Mouse (Mus musculus) layer of hippocampus, adult 9-11 months (tissue): ENCODE measurements around the gene H2-M5.
A peak's percentile ranks its signal among the peaks of the same experiment; 100 is the strongest.
"Not testable (repeated sequence)": the region's sequence is repeated elsewhere in the genome, so short reads cannot be mapped to it uniquely, and the experiment has no call there.

Source experiments
- DNase-seq: peaks from one replicate; pipeline ENCODE4 v3.0.0; 2022

H2-M5 gene

DNA sequence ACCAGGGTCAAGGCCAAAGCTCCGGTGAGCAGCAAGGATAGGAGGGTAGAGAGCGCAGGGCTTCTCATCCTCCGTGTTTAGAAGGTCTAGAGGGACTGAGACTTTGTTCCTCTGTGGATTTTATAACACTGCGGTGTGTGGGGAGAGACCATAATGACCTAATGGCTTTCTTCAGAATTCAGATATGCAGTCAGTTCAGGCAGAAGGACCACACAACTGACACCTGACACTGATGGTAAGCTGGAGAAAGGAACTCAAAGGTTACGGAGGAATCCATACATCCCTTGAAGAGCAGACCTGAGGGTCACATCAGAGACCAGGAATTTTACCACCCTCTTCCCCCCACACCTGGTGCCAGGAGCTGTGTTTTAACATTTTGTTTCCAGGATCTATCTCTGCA, at the start of gene H2-M5:
Gene H2-M5, minus strand, starts transcription at position 101 of the 400 bp plus-strand sequence.
- no peak for DNase-seq

DNA sequence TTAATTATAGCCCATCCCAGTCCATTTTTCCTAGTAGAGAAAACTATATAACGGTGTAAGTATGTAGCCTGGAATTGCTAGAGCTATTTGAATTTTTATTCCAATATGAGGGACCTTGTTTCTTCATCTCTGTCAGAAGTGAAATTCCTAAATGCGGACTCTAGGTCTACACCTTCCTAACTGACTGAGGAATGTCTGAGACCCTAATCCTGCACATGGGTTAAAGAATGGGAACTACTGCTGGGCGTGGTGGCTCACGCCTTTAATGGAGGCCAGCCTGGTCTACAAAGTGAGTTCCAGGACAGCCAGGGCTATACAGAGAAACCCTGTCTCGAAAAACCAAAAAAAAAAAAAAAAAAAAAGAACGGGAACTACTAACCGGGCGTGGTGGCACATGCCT, 39.8 kb upstream of the H2-M5 start:
- no peak for DNase-seq

- DNase-seq = peak; percentile 95
Observed at GRCm38 (mm10) chr17:37028683-37029120, 39.4 kb upstream of the H2-M5 start.

- no peak for DNase-seq
Observed at GRCm38 (mm10) chr17:37028212-37028611, 38.9 kb upstream of the H2-M5 start.

DNA sequence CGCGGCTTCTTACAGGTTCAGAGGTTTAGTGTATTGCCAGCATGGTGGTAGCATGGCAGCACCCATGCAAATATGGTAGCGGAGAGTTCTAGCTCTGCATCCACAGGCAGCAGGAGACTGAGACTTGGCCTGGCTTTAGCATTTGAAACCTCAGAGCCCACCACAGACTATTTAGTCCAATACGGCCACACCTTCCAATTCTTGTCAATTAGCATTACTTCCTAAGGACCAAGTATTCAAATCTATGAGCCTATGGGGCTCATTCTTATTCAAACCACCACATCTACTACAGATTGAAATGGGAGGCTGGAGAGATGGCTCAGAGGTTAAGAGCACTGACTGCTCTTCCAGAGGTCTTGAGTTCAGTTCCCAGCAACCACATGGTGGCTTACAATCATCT, 38.1 kb upstream of the H2-M5 start:
- DNase-seq = no peak

- DNase-seq = no peak
Observed at GRCm38 (mm10) chr17:37026425-37026824, 37.1 kb upstream of the H2-M5 start.

- peak; percentile 87 for DNase-seq
Observed at GRCm38 (mm10) chr17:37022628-37023576, 33.6 kb upstream of the H2-M5 start, which contains the start of gene Mog. Gene Mog, minus strand, starts transcription at chr17:37023398.

DNA sequence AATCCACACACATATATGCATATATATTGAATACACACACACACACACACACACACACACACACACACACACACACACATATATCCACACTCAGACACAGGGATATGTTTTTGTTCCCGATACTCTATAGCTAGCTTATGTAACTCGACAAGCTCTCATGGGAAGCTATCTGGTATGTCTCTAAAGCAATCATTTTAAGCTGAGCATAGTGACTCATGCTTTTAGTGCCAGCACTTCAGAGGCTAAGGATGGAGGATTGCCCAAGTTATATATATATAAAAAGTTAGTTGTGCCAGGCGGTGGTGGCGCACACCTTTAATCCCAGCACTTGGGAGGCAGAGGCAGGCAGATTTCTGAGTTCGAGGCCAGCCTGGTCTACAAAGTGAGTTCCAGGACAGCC, 29.9 kb upstream of the H2-M5 start:
- DNase-seq = not testable (repeated sequence)

- DNase-seq = peak; percentile 51
Observed at GRCm38 (mm10) chr17:37018328-37018727, 29.0 kb upstream of the H2-M5 start.

DNA sequence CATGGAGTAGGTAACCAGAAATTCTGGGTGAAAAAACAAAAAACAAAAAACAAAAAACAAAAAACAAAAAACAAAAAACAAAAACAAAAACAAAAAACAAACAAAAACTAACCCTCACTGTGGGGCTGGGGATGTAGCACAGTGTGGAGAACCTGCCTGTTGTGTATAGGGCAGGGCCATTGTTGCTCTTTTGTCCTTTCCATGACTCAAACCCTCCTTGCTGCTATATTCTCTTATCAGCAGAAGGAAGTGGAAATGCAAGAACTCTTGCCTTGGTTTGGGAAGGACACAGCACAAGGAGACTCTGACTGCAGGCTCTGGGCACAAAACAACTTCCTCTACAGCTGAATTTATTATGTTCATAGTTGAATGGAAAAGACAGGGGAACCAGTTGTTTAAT, 27.0 kb upstream of the H2-M5 start:
- DNase-seq = no peak

GRCm38 (mm10) chr17:37012141-37012540, 22.8 kb upstream of the H2-M5 start:
- no peak for DNase-seq

GRCm38 (mm10) chr17:37011719-37012118, 22.4 kb upstream of the H2-M5 start:
- DNase-seq = no peak

DNA sequence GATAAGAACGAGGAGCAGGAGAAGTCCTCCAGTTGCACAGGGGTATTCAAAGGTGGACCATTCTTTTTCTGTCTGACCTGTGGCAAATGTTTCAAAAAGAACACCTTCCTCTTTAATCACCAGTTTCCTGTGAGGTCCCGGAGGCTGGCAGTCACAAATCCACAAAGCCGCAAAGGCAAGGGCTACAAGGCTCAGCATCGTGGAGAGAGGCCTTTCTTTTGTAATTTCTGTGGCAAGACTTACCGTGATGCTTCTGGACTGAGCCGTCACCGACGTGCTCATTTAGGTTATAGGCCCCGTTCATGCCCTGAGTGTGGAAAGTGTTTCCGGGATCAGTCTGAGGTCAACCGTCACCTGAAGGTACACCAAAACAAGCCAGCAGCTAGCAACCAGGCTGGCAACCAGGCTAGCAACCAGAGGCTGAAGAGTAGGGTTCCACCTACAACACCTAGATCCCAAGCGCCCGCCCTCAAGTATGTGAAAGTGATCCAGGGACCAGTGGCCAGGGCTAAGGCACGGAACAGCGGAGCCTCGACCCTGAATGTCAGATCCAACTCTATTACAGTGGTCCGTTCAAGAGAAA, 20.2 kb upstream of the H2-M5 start:
- no peak for DNase-seq

DNA sequence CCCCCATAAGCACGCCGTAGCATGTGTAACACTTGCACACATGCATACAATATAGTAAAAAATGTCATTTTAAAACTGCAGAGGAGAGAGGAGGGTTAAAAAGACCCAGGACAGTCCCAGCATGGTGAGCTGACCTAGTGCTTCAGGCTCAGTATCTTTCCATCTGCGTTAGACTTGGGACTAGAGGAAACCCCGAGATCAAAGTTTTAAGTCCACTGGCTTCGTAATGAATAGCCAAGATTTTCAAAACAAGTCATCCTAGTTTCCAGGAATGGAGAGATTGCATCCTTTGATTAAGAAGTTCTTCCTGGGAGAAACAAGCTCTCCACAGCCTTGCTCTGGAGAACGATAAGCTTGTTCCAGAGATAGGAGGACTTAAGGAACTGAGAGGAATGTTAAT, 18.8 kb upstream of the H2-M5 start:
- DNase-seq = no peak

DNA sequence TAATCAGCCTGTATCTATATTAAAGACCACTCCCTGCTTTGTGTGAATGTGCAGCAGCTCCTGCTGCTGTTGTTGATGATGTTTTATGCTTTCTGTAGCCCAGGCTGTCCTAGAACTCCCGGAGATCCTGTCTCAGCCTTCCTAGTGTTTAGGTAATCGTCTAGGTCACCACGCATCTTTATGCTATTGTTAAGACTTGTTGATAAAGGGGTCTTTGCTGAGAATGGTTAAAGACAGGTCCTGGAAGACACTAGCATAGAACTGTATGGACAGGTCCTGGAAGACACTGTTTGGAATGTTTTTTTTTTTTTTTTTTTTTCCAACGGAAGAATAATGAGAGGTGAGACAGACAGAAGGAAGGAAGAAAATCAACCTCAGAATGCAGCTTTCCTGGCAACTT, 14.0 kb upstream of the H2-M5 start:
- no peak for DNase-seq

DNA sequence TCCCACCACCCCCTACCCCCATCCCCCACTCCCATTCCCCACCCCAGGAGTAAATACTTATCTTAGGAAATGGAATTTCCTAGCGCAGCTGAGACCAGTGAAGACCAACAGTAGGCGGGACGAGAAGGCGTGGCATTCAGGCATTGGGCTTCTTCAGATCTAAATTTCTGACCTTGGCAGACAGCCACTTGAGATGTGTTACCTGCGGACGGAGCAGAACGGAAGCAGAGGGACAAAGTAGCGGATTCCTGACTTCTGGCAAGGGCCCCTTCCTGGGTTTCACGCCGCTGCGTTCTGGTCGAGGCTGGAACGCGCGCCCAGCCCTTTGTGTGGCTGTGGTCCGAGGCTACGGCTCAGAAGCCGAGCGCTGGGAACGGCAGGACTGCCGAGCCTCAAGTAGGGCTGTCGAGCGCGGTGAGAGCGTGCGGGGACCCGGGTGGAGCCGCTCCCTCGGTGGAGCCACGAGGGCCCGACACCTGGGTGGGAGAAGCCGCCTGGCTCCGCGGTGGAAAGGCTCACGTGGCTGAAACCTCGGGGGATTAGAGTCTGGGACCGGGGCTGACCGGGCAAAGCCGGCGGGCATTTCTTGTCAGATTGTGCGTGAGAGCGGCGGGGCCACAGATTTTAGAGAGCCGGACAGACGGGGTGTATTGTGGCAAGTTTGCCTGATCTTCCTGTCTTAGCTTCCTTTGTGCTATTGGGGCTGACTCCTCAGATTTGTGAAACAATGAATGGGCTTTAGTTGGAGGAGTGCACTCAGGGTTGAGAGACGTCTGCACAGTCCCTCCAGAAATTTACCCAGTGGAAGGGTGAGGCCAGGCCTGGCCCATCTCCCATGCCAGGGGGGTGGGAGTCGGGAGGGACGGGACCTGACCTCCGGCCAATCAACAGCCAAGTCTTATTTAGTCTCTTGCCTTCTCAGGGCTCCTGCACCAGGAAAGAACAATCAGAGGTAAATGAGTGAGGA, 13.3 kb upstream of the H2-M5 start:
- DNase-seq = no peak

GRCm38 (mm10) chr17:37000863-37001262, 11.5 kb upstream of the H2-M5 start, which contains the start of gene Zfp57:
Gene Zfp57, plus strand, starts transcription at chr17:37001163.
- DNase-seq = no peak

- no peak for DNase-seq
Observed at GRCm38 (mm10) chr17:36998477-36998876, 9.1 kb upstream of the H2-M5 start.

- DNase-seq = peak; percentile 58
Observed at GRCm38 (mm10) chr17:36997033-36997735, 7.8 kb upstream of the H2-M5 start.

- DNase-seq = no peak
Observed at GRCm38 (mm10) chr17:36995448-36995847, 6.1 kb upstream of the H2-M5 start.

- no peak for DNase-seq
Observed at GRCm38 (mm10) chr17:36994528-36994927, 5.2 kb upstream of the H2-M5 start.

DNA sequence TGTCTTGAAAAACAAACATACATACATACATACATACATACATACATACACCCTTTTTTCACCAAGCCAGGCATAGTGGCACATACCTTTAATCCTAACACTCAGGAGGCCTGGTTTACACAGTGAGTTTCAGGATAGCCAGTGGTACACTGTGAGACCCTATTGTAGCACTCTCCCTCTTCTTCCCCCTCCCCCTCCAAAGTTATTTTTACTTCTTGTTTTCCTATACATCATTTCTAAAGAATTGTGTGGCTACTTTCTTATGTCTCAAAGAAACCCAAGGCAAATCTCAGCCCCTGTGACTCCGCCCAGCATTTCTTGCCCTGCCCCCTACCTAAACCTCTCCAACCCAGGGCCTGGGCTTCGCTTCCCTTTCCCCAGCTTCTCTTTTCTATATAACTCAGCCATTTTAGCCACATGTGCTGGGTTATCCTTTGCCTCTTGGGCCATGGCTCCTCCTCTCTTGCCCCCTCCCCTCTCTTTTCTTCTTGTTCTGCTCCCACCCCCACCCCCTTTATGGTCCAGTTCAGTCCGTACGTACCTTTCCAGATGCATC, 4.5 kb upstream of the H2-M5 start:
- DNase-seq = no peak
